Mouse (Mus musculus): ENCODE data around the gene Galnt7. TPM values are rescaled to one million over a fixed set of nuclear protein-coding genes. Genes with fewer than 3 reads are reported as not detected.

Galnt7 gene
- 17.7 and 19.7 TPM in 2 replicates for total RNA-seq (2012; rRNA removed)

- in situ Hi-C loops (cut with MboI; ENCODE audit: low sequenced_read_pairs in 2 of 2, unreplicated experiment in 2 of 2) = no loop called here
- no peak within 1 kb of the TSS for H3K27ac ChIP-seq (ENCODE audit: insufficient read depth, low read depth, low read length, poor library complexity, severe bottlenecking)
- no peaks in the 10 kb centered on the region for H3K9me3 ChIP-seq (ENCODE audit: control insufficient read depth, insufficient read depth, low read depth, low read length)
- H3K4me1 ChIP-seq (ENCODE audit: control insufficient read depth in 2 of 2, insufficient read depth in 2 of 2, low read length in 2 of 2, poor library complexity in 1 of 2) = no peaks in the 10 kb centered on the region; a peak in 1 of 4 replicates
- peak within 1 kb of the TSS; percentile 76 to 97 for H3K4me3 ChIP-seq (ENCODE audit: insufficient read depth in 1 of 2, low read depth in 1 of 2, low read length in 2 of 2, poor library complexity in 1 of 2, severe bottlenecking in 1 of 2)
- TF ChIP-seq ZNF384 (IDR thresholded peaks at IDR 0.05; ENCODE audit: low read depth, low read length) = no peak
- TF ChIP-seq CHD2 (IDR thresholded peaks at IDR 0.05; ENCODE audit: low read depth, low read length) = no peak
- no peak; the same call in 1 of the 2 replicates for TF ChIP-seq HCFC1 (IDR thresholded peaks at IDR 0.05; ENCODE audit: borderline replicate concordance, insufficient read depth, low read length)
- TF ChIP-seq ZC3H11A (IDR thresholded peaks at IDR 0.05; ENCODE audit: borderline replicate concordance, low read depth, low read length) = no peak
- TF ChIP-seq MAFK (IDR thresholded peaks at IDR 0.05; ENCODE audit: insufficient read depth, low read depth, low read length) = no peak
- H3K36me3 ChIP-seq (ENCODE audit: control insufficient read depth, insufficient read depth, low read length, poor library complexity, severe bottlenecking) = no peaks in the 10 kb centered on the region
- DNase-seq (ENCODE audit: low read depth, low spot score) = no peak
- H3K9ac ChIP-seq (ENCODE audit: insufficient read depth, low read depth, low read length, poor library complexity, severe bottlenecking) = peak within 1 kb of the TSS; percentile 77
Observed at GRCm38 (mm10) chr8:57652456-57653055, at the start of gene Galnt7. Gene Galnt7, minus strand, starts transcription at chr8:57653032.

- Histone ChIP-seq H3K4me1 (ENCODE audit: control insufficient read depth in 2 of 2, insufficient read depth in 2 of 2, low read length in 2 of 2, poor library complexity in 1 of 2) (no peaks in the 10 kb centered on the region), H3K9ac (ENCODE audit: insufficient read depth, low read depth, low read length, poor library complexity, severe bottlenecking) (no peak overlapping the region), H3K36me3 (ENCODE audit: control insufficient read depth, insufficient read depth, low read length, poor library complexity, severe bottlenecking) (no peaks in the 10 kb centered on the region), H3K27ac (ENCODE audit: insufficient read depth, low read depth, low read length, poor library complexity, severe bottlenecking) (no peak overlapping the region), H3K4me3 (ENCODE audit: insufficient read depth in 1 of 2, low read depth in 1 of 2, low read length in 2 of 2, poor library complexity in 1 of 2, severe bottlenecking in 1 of 2) (no peak overlapping the region), H3K9me3 (ENCODE audit: control insufficient read depth, insufficient read depth, low read depth, low read length) (no peaks in the 10 kb centered on the region)
- TF ChIP-seq ZC3H11A (IDR thresholded peaks at IDR 0.05; ENCODE audit: borderline replicate concordance, low read depth, low read length) (no peak), HCFC1 (IDR thresholded peaks at IDR 0.05; ENCODE audit: borderline replicate concordance, insufficient read depth, low read length) (no peak), ZNF384 (IDR thresholded peaks at IDR 0.05; ENCODE audit: low read depth, low read length) (no peak), MAFK (IDR thresholded peaks at IDR 0.05; ENCODE audit: insufficient read depth, low read depth, low read length) (no peak), CHD2 (IDR thresholded peaks at IDR 0.05; ENCODE audit: low read depth, low read length) (no peak)
- in situ Hi-C loops (cut with MboI; ENCODE audit: low sequenced_read_pairs in 2 of 2, unreplicated experiment in 2 of 2) = no loop called here
- DNase-seq (ENCODE audit: low read depth, low spot score) = no peak
Observed at GRCm38 (mm10) chr8:57688633-57689032, 35.8 kb upstream of the Galnt7 start.

- DNase-seq (ENCODE audit: low read depth, low spot score) = no peak
- no peak overlapping the region for H3K4me3 ChIP-seq (ENCODE audit: insufficient read depth in 1 of 2, low read depth in 1 of 2, low read length in 2 of 2, poor library complexity in 1 of 2, severe bottlenecking in 1 of 2)
- H3K36me3 ChIP-seq (ENCODE audit: control insufficient read depth, insufficient read depth, low read length, poor library complexity, severe bottlenecking) = no peaks in the 10 kb centered on the region
- in situ Hi-C loops (cut with MboI; ENCODE audit: low sequenced_read_pairs in 2 of 2, unreplicated experiment in 2 of 2) = no loop called here
- no peaks in the 10 kb centered on the region for H3K4me1 ChIP-seq (ENCODE audit: control insufficient read depth in 2 of 2, insufficient read depth in 2 of 2, low read length in 2 of 2, poor library complexity in 1 of 2)
- TF ChIP-seq HCFC1 (IDR thresholded peaks at IDR 0.05; ENCODE audit: borderline replicate concordance, insufficient read depth, low read length) (no peak), ZC3H11A (IDR thresholded peaks at IDR 0.05; ENCODE audit: borderline replicate concordance, low read depth, low read length) (no peak), ZNF384 (IDR thresholded peaks at IDR 0.05; ENCODE audit: low read depth, low read length) (no peak), CHD2 (IDR thresholded peaks at IDR 0.05; ENCODE audit: low read depth, low read length) (no peak), MAFK (IDR thresholded peaks at IDR 0.05; ENCODE audit: insufficient read depth, low read depth, low read length) (no peak)
- H3K9ac ChIP-seq (ENCODE audit: insufficient read depth, low read depth, low read length, poor library complexity, severe bottlenecking) = no peak overlapping the region
- no peak overlapping the region for H3K27ac ChIP-seq (ENCODE audit: insufficient read depth, low read depth, low read length, poor library complexity, severe bottlenecking)
- H3K9me3 ChIP-seq (ENCODE audit: control insufficient read depth, insufficient read depth, low read depth, low read length) = no peaks in the 10 kb centered on the region
Observed at GRCm38 (mm10) chr8:57685803-57686202, 33.0 kb upstream of the Galnt7 start.

- no peak for DNase-seq (ENCODE audit: low read depth, low spot score)
- no peak for TF ChIP-seq ZNF384 (IDR thresholded peaks at IDR 0.05; ENCODE audit: low read depth, low read length)
- TF ChIP-seq HCFC1 (IDR thresholded peaks at IDR 0.05; ENCODE audit: borderline replicate concordance, insufficient read depth, low read length) = no peak
- TF ChIP-seq MAFK (IDR thresholded peaks at IDR 0.05; ENCODE audit: insufficient read depth, low read depth, low read length) = no peak
- TF ChIP-seq ZC3H11A (IDR thresholded peaks at IDR 0.05; ENCODE audit: borderline replicate concordance, low read depth, low read length) = no peak
- no peak for TF ChIP-seq CHD2 (IDR thresholded peaks at IDR 0.05; ENCODE audit: low read depth, low read length)
- H3K9ac ChIP-seq (ENCODE audit: insufficient read depth, low read depth, low read length, poor library complexity, severe bottlenecking) = no peak overlapping the region
- H3K4me1 ChIP-seq (ENCODE audit: control insufficient read depth in 2 of 2, insufficient read depth in 2 of 2, low read length in 2 of 2, poor library complexity in 1 of 2) = no peaks in the 10 kb centered on the region
- no peaks in the 10 kb centered on the region for H3K36me3 ChIP-seq (ENCODE audit: control insufficient read depth, insufficient read depth, low read length, poor library complexity, severe bottlenecking)
- no peak overlapping the region for H3K4me3 ChIP-seq (ENCODE audit: insufficient read depth in 1 of 2, low read depth in 1 of 2, low read length in 2 of 2, poor library complexity in 1 of 2, severe bottlenecking in 1 of 2)
- no peaks in the 10 kb centered on the region for H3K9me3 ChIP-seq (ENCODE audit: control insufficient read depth, insufficient read depth, low read depth, low read length)
- H3K27ac ChIP-seq (ENCODE audit: insufficient read depth, low read depth, low read length, poor library complexity, severe bottlenecking) = no peak overlapping the region
- in situ Hi-C loops (cut with MboI; ENCODE audit: low sequenced_read_pairs in 2 of 2, unreplicated experiment in 2 of 2) = no loop called here
Observed at GRCm38 (mm10) chr8:57680044-57680443, 27.2 kb upstream of the Galnt7 start.

Measured in ES-E14 (cell line).